Mouse (Mus musculus) neutrophil, adult 65 days (primary cell): Measurements from ENCODE around the gene Nhs. TPM values are rescaled to one million over a fixed set of nuclear protein-coding genes. Genes with fewer than 3 reads are reported as not detected.

Source experiments
- total RNA-seq: library from RNA; stranded (reverse); gene quantifications from 2 replicates; pipeline ENCODE4 v1.2.4, GENCODE M21; 2023

Nhs gene
- not detected in 2 replicates for total RNA-seq

GRCm38 (mm10) chrX:162159637-162160611, at the start of gene Nhs:
Nhs (minus strand) TSS chrX:162159730.

